Mouse (Mus musculus) olfactory bulb, adult 2 months (tissue): Measurements from ENCODE around the gene Bud23.

Experiments
- CTCF ChIP-seq: fragments of 200-500 bp; IDR thresholded peaks from 2 replicates; pipeline ENCODE4 v1.5.1; 2012; ENCODE audit warnings: low read depth, mild to moderate bottlenecking, low read length, moderate library complexity; ENCODE audit not compliant: insufficient read depth
- POLR2A ChIP-seq: fragments of 200-500 bp; IDR thresholded peaks from 2 replicates; pipeline ENCODE4 v1.6.1; 2012; ENCODE audit warnings: mild to moderate bottlenecking, low read depth, low read length, moderate library complexity; ENCODE audit not compliant: insufficient read depth

DNA sequence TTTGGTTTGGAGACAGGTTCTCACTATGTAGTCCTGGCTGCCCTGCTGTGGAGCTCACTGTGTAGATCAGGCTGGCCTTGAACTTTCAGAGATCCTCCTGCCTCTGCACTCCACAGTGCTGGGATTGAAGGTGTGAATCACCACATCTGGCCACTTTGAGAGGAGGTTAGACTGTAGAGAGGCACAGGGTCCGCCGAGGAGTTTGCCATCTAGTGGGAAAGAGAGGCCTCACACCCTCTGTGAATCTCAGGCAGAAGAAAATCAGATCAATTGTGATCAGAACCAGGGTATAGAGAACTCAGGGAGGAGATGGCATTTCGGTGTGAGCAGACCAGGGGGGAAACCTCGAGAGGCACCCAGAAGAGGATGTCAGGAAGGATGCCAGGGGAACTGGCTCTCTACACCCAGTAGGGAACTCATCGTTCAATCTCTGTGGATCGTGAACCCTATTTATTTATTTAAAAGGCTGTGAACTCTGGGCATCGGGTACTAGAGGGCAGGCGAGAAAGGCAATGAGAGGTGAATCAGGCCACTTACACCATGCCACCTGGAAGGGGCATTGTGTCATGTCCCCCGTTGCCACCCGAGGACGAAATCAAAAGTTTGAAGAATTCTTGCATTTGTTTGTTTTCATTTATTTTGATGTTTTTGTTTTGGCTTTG is 39.4 kb upstream of the Bud23 start:
- TF ChIP-seq CTCF: 0 out of 2 replicates have a peak, but pooled peaks have one; percentile 16
- no peak for TF ChIP-seq POLR2A
